Mouse (Mus musculus): ENCODE measurements around the gene Hipk2. TPM values are rescaled to one million over a fixed set of nuclear protein-coding genes. Genes with fewer than 3 reads are reported as not detected.

Hipk2 gene
- polyA plus RNA-seq, 1 experiment = 39.5 TPM

- WGBS = 87% methylated on average over 4 of the region's 4 CpGs
- Histone ChIP-seq H3K27ac (ENCODE audit: control insufficient read depth, insufficient read depth, low read depth, low read length, poor library complexity) (no peak overlapping the region), H3K4me3 (replicated peaks; ENCODE audit: control insufficient read depth, low read depth, low read length) (no peak overlapping the region), H3K4me1 (ENCODE audit: control insufficient read depth, insufficient read depth, low read length) (no peaks in the 10 kb centered on the region; the same call in 1 of the 2 replicates)
- TF ChIP-seq CTCF (IDR thresholded peaks at IDR 0.05; ENCODE audit: control insufficient read depth, insufficient read depth, low read length) (no peak), POLR2A (IDR thresholded peaks at IDR 0.05; ENCODE audit: borderline replicate concordance, control insufficient read depth, low read depth, low read length) (no peak)
Measured at GRCm38 (mm10) chr6:38771061-38771667, 104.8 kb downstream of the Hipk2 start.

DNA sequence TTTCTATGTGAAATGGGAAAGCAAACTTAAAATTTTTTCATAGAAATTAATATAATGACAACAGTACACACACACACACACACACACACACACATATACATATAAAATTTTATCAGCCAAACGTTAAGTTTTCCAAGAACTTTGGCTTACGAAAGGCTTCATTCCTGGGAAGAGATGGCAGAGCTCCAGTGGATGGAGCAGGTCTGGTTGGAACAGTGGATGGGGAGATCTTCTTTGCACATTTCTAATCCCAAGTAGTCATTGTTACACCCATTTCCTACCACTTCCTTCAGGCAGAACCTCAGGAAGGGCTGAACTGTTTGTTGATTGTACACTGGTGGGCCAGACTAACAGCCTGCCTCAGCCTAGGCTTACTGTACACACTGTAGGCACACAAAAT is 106.3 kb downstream of the Hipk2 start:
- WGBS = 83% methylated on average over 2 of the region's 2 CpGs
- Histone ChIP-seq H3K27ac (ENCODE audit: control insufficient read depth, insufficient read depth, low read depth, low read length, poor library complexity) (no peak overlapping the region), H3K4me1 (ENCODE audit: control insufficient read depth, insufficient read depth, low read length) (no peaks in the 10 kb centered on the region; the same call in 1 of the 2 replicates), H3K4me3 (replicated peaks; ENCODE audit: control insufficient read depth, low read depth, low read length) (no peak overlapping the region)
- TF ChIP-seq CTCF (IDR thresholded peaks at IDR 0.05; ENCODE audit: control insufficient read depth, insufficient read depth, low read length) = no peak
- no peak for TF ChIP-seq POLR2A (IDR thresholded peaks at IDR 0.05; ENCODE audit: borderline replicate concordance, control insufficient read depth, low read depth, low read length)

DNA sequence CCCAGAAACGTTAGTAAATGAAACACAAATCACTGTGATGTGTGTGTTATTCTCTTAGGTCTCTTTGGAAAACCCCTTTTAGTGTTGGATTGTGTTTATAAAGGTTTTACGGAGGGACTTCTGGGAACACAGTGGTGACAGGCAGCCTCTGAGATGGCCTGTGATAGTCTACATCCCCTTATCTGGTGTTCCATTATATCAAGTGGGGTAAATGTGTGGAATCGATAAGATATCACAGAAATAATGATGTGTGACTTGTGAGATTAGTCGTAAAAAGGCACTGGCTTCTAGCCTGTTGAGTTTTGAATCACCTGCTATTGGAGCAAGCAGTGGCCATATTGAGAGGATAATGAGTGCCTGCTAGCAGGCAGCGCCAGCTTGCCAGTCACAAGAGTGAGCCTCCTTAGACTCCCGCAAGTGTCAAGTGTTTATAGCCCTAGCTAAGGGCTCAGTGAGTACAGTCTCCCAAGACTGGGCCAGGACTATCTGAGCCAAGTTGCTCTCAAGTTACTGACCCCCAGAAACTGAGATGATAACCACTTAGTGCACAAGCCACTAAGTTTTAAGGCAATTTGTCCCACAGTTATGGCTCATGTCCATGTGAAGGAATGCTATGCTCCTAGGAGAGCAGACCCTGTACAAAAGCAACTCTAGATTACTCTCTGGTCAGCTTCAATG is 113.2 kb downstream of the Hipk2 start:
- WGBS = 76% methylated on average over 6 of the region's 6 CpGs
- Histone ChIP-seq H3K4me3 (replicated peaks; ENCODE audit: control insufficient read depth, low read depth, low read length) (no peak overlapping the region), H3K4me1 (ENCODE audit: control insufficient read depth, insufficient read depth, low read length) (peaks cover 3% of the 10 kb centered on the region), H3K27ac (ENCODE audit: control insufficient read depth, insufficient read depth, low read depth, low read length, poor library complexity) (no peak overlapping the region)
- TF ChIP-seq POLR2A (IDR thresholded peaks at IDR 0.05; ENCODE audit: borderline replicate concordance, control insufficient read depth, low read depth, low read length) = no peak
- no peak for TF ChIP-seq CTCF (IDR thresholded peaks at IDR 0.05; ENCODE audit: control insufficient read depth, insufficient read depth, low read length)

- Histone ChIP-seq H3K4me3 (replicated peaks; ENCODE audit: control insufficient read depth, low read depth, low read length) (no peak overlapping the region), H3K4me1 (ENCODE audit: control insufficient read depth, insufficient read depth, low read length) (peaks cover 3% of the 10 kb centered on the region), H3K27ac (ENCODE audit: control insufficient read depth, insufficient read depth, low read depth, low read length, poor library complexity) (no peak overlapping the region)
- 92% methylated on average over 7 of the region's 7 CpGs for WGBS
- TF ChIP-seq POLR2A (IDR thresholded peaks at IDR 0.05; ENCODE audit: borderline replicate concordance, control insufficient read depth, low read depth, low read length) = no peak
- no peak for TF ChIP-seq CTCF (IDR thresholded peaks at IDR 0.05; ENCODE audit: control insufficient read depth, insufficient read depth, low read length)
Measured at GRCm38 (mm10) chr6:38762006-38762405, 114.0 kb downstream of the Hipk2 start.

DNA sequence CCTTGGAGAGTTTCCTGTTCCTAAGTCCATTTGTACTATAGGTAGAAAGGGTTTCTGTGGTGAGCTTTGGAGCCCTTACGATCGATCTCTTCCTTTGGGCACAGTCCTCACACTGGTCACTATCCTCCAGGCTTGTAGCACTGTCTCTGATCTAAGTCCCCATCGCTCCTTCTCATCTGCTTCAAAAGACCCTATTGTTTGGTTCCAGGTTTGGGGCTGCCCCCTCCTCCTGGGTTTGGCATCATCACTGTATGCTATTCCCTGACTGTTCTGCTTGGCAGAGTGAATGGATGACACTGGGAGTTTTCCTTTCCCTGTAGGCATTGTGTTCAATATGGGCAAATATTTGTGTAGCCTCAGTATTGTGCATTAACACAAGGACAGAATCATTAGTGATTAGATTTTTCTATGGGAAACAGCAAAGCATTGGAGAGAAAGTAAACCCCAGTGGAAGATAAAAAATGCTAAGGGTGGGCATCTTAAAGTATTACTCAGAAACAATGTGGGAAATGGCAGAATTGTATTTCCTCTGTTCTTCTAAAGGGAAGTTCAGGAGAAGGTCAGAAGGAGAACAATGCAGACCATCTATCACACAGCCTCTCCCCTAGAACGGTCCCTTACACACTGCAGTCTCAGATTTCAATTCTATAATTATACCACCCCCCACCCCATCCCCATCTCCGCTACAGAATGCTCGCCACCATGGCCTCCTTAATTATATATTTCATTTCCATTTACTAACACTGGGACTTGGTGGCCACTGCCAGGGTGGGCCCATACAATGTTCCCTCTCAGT is 114.9 kb downstream of the Hipk2 start:
- peaks cover 3% of the 10 kb centered on the region for H3K4me1 ChIP-seq (ENCODE audit: control insufficient read depth, insufficient read depth, low read length)
- no peak overlapping the region for H3K4me3 ChIP-seq (replicated peaks; ENCODE audit: control insufficient read depth, low read depth, low read length)
- no peak overlapping the region for H3K27ac ChIP-seq (ENCODE audit: control insufficient read depth, insufficient read depth, low read depth, low read length, poor library complexity)
- 82% methylated on average over 6 of the region's 6 CpGs for WGBS
- TF ChIP-seq CTCF (IDR thresholded peaks at IDR 0.05; ENCODE audit: control insufficient read depth, insufficient read depth, low read length) (no peak), POLR2A (IDR thresholded peaks at IDR 0.05; ENCODE audit: borderline replicate concordance, control insufficient read depth, low read depth, low read length) (no peak)

GRCm38 (mm10) chr6:38759922-38760620 is 115.9 kb downstream of the Hipk2 start:
- Histone ChIP-seq H3K27ac (ENCODE audit: control insufficient read depth, insufficient read depth, low read depth, low read length, poor library complexity) (no peak overlapping the region), H3K4me3 (replicated peaks; ENCODE audit: control insufficient read depth, low read depth, low read length) (no peak overlapping the region), H3K4me1 (ENCODE audit: control insufficient read depth, insufficient read depth, low read length) (peaks cover 3% of the 10 kb centered on the region)
- WGBS = 78% methylated on average over 6 of the region's 6 CpGs
- TF ChIP-seq CTCF (IDR thresholded peaks at IDR 0.05; ENCODE audit: control insufficient read depth, insufficient read depth, low read length) (no peak), POLR2A (IDR thresholded peaks at IDR 0.05; ENCODE audit: borderline replicate concordance, control insufficient read depth, low read depth, low read length) (no peak)

- TF ChIP-seq CTCF (IDR thresholded peaks at IDR 0.05; ENCODE audit: control insufficient read depth, insufficient read depth, low read length) = no peak
- no peak for TF ChIP-seq POLR2A (IDR thresholded peaks at IDR 0.05; ENCODE audit: borderline replicate concordance, control insufficient read depth, low read depth, low read length)
- 46% methylated on average over 3 of the region's 3 CpGs for WGBS
- Histone ChIP-seq H3K27ac (ENCODE audit: control insufficient read depth, insufficient read depth, low read depth, low read length, poor library complexity) (no peak overlapping the region), H3K4me1 (ENCODE audit: control insufficient read depth, insufficient read depth, low read length) (peaks cover 3% of the 10 kb centered on the region), H3K4me3 (replicated peaks; ENCODE audit: control insufficient read depth, low read depth, low read length) (no peak overlapping the region)
Measured at GRCm38 (mm10) chr6:38759186-38759585, 116.8 kb downstream of the Hipk2 start.

DNA sequence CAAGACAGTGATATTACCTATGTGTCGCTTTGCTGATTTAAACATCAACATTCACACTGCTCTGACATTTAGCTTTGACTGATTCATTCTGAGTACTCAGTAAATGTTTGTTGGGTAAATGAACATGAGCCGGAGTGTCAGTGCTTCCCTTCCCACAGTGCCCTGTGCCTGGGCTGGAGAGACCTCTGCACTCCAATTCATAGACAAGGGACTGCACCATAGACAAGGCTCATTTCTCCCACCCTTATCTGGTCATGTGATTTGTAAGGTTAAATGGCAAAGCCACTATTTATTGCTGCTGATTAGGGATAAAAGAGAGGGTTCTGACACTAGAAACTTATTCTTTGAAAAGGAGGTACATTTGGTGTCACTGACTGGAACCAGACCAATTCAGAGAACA is 118.4 kb downstream of the Hipk2 start:
- no peak for TF ChIP-seq CTCF (IDR thresholded peaks at IDR 0.05; ENCODE audit: control insufficient read depth, insufficient read depth, low read length)
- TF ChIP-seq POLR2A (IDR thresholded peaks at IDR 0.05; ENCODE audit: borderline replicate concordance, control insufficient read depth, low read depth, low read length) = no peak
- H3K27ac ChIP-seq (ENCODE audit: control insufficient read depth, insufficient read depth, low read depth, low read length, poor library complexity) = no peak overlapping the region
- peaks cover 3% of the 10 kb centered on the region for H3K4me1 ChIP-seq (ENCODE audit: control insufficient read depth, insufficient read depth, low read length)
- 95% methylated on average over 2 of the region's 2 CpGs for WGBS
- H3K4me3 ChIP-seq (replicated peaks; ENCODE audit: control insufficient read depth, low read depth, low read length) = no peak overlapping the region

All from bone marrow, adult 2 months (tissue).